Mouse (Mus musculus): ENCODE data around the gene Fance. TPM values are rescaled to one million over a fixed set of nuclear protein-coding genes. Genes with fewer than 3 reads are reported as not detected.
"Not testable (repeated sequence)": the region's sequence is repeated elsewhere in the genome, so short reads cannot be mapped to it uniquely, and the experiment has no call there.

The Fance gene
- polyA plus RNA-seq, 1 experiment: 11.6 TPM

- DNase-seq (ENCODE audit: low spot score): no peak
These were observed 13.6 kb downstream of the Fance start for GRCm38 (mm10) chr17:28326951-28327350.

- DNase-seq (ENCODE audit: low spot score): no peak
These were observed 14.5 kb downstream of the Fance start for GRCm38 (mm10) chr17:28327673-28328325.

GRCm38 (mm10) chr17:28328366-28328928 lies 15.1 kb downstream of the Fance start, which contains the start of gene Rpl10a:
Gene Rpl10a, plus strand, starts transcription at chr17:28328471.
- peak; percentile 99 for DNase-seq (ENCODE audit: low spot score)

GRCm38 (mm10) chr17:28328946-28329345 lies 15.6 kb downstream of the Fance start:
- DNase-seq (ENCODE audit: low spot score): no peak

GRCm38 (mm10) chr17:28329503-28330231 lies 16.3 kb downstream of the Fance start:
- no peak for DNase-seq (ENCODE audit: low spot score)

- DNase-seq (ENCODE audit: low spot score): no peak
These were observed 16.9 kb downstream of the Fance start for GRCm38 (mm10) chr17:28330232-28330546.

GRCm38 (mm10) chr17:28330590-28330989 lies 17.3 kb downstream of the Fance start:
- DNase-seq (ENCODE audit: low spot score): not testable (repeated sequence)

GRCm38 (mm10) chr17:28331241-28332112 lies 18.2 kb downstream of the Fance start:
- DNase-seq (ENCODE audit: low spot score): no peak

GRCm38 (mm10) chr17:28332113-28332914 lies 19.0 kb downstream of the Fance start:
- DNase-seq (ENCODE audit: low spot score): no peak

- no peak for DNase-seq (ENCODE audit: low spot score)
These were observed 19.7 kb downstream of the Fance start for GRCm38 (mm10) chr17:28332915-28333546.

- DNase-seq (ENCODE audit: low spot score): no peak
These were observed 21.9 kb downstream of the Fance start for GRCm38 (mm10) chr17:28335267-28335666.

- no peak for DNase-seq (ENCODE audit: low spot score)
These were observed 24.2 kb downstream of the Fance start for GRCm38 (mm10) chr17:28337547-28337946.

- DNase-seq (ENCODE audit: low spot score): no peak
These were observed 27.3 kb downstream of the Fance start for GRCm38 (mm10) chr17:28340578-28340977.

- DNase-seq (ENCODE audit: low spot score): peak; percentile 97
These were observed 27.8 kb downstream of the Fance start for GRCm38 (mm10) chr17:28341091-28341490.

GRCm38 (mm10) chr17:28344050-28344607 lies 30.8 kb downstream of the Fance start:
- no peak for DNase-seq (ENCODE audit: low spot score)

- no peak for DNase-seq (ENCODE audit: low spot score)
These were observed 31.4 kb downstream of the Fance start for GRCm38 (mm10) chr17:28344670-28345069.

GRCm38 (mm10) chr17:28345271-28345721 lies 32.0 kb downstream of the Fance start:
- DNase-seq (ENCODE audit: low spot score): no peak

GRCm38 (mm10) chr17:28345882-28346281 lies 32.6 kb downstream of the Fance start:
- no peak for DNase-seq (ENCODE audit: low spot score)

GRCm38 (mm10) chr17:28347327-28347726 lies 34.0 kb downstream of the Fance start:
- DNase-seq (ENCODE audit: low spot score): no peak

GRCm38 (mm10) chr17:28348211-28348610 lies 34.9 kb downstream of the Fance start:
- no peak for DNase-seq (ENCODE audit: low spot score)

Measured in urinary bladder, adult 2 months (tissue).